Mouse (Mus musculus): ENCODE results near the gene Topaz1. TPM values are rescaled to one million over a fixed set of nuclear protein-coding genes. Genes with fewer than 3 reads are reported as not detected.

Topaz1 gene
- total RNA-seq (2022) = not detected

DNA sequence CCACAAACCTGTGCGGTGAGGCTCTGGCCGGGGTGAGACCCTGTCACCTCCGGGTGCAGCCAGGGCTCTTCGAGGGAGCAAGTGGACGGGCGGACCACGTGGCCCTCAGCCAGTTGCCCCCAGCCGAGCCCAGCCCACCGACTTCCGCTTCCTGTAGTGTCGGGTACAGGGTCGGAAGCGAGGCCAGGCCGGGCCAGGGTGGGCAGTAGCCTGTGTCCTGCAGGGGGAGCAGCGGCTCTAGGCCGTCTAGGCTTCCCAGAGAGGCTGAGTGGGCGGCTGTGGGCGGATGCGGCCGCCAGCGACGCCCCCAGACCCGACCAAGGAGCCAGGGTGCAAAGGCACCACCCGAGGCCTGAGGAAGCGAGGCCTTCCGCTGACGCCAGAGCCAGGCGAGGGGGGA lies at the start of gene Topaz1:
Gene Topaz1 (plus strand): TSS at position 287 of the 400 bp plus-strand sequence.
- no peak for DNase-seq (ENCODE audit: low spot score in 2 of 2)

DNA sequence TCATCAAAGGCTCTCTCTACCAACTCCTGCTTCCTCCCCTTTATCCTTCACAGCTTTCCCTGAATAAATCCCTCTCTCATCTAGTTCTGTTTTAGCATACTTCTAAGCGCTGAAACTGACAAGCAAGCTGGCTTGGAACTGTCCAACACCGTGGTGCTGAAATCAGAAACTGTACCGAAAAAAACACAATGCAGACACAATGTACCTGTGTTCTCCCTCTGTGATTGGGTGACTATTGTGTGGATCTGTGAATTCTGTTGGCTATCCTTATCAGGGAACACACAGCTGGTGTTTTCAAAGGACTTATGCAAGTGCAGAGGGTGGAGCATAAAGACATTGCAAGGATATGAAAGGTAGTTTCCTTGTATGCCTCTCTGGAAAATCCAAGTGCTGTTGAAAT lies 45.3 kb upstream of the Topaz1 start:
- no peak for DNase-seq (ENCODE audit: low spot score in 2 of 2)

DNA sequence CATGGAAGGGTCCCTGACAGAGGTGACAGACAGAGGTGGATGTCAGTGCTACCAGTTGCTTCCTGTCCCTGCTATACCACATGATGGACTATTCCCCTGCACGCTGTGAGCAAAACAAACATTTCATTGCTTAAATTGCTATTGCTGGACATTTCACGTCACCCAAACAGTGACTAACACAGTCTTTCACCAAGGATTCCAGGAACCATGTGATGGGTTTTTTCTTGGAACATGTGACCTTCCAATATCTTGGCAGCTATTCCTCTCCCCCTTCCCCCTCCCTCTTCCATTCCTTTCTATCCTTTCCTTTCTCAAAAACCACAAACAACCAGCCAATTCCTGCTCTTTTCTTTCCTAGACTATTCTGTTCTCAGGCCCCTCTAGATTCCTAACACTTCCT lies 33.3 kb upstream of the Topaz1 start:
- DNase-seq (ENCODE audit: low spot score in 2 of 2) = no peak

DNA sequence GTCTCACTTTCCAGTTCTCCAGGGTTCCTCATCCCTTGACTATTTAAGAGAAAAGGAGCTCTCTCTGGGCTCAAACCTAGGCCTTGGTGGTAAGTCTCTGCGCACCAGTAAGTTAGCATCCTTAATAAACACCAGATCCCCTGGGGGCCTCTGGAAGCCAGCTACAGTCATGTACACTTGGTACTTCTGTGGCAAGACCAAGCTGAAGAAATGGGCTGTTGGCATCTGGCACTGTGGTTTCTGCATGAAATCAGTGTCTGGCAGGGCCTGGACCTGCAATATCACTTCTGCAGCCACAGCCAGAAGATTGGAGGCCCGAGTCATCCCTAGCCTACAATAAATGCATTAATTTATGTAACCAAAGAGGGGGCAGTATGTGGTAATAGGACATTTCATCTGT lies 32.1 kb upstream of the Topaz1 start:
- no peak for DNase-seq (ENCODE audit: low spot score in 2 of 2)

DNA sequence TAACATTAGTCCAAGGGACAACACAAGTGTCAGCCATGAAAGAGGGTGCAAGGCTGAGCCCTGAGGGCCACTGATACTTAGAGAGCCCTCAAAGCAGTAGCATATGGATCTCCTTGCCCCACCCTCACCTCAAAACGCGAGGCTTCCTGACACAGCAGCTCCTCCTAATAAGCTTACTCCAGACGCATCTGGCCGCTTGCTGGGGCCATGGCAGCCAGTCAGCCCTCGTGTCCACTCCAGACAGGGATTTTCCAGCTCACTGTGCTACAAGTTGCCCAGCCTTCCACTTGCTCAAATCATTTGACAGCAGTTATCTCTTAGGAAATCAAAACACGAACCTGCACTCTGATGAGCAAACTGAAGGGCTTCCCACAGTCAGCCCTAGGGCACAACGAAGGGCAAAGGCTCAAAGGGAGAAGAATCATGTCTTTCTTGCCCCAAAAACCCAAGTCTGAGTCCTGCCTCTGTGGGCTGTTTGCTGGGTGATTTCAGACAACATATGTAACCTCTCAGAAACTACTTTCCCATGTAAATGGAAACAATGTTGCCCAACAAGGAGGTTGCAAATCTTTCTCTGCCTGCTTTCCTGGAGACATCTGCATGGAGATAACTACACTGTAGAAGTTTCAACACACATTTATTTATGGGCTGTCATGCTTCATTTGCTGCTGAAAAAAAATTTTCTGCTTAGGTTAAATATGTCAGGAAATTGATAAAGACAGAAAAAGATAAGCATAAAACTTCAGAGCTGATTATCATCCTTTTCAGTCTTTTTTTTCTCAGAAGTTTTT lies 30.8 kb upstream of the Topaz1 start:
- no peak for DNase-seq (ENCODE audit: low spot score in 2 of 2)

DNA sequence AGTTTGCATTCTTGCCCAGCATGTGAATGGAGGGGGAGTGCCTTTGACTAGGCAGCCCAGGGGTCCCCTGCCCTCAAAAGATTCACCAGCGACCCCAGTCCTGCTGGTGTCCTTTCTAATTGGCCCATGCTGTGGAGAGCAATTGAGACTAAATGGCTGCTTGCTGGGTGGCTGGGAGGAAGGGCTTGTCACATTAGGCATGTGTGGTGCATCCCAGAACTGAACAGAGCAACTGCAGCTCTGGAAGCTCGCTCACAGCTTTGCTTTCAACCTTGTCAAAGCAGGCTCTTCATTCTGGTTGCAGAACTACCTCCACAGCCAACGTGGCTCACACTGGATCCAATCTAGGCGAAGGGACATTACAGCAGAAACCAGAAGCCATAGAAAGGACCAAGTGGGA lies 24.9 kb upstream of the Topaz1 start:
- no peak for DNase-seq (ENCODE audit: low spot score in 2 of 2)

DNA sequence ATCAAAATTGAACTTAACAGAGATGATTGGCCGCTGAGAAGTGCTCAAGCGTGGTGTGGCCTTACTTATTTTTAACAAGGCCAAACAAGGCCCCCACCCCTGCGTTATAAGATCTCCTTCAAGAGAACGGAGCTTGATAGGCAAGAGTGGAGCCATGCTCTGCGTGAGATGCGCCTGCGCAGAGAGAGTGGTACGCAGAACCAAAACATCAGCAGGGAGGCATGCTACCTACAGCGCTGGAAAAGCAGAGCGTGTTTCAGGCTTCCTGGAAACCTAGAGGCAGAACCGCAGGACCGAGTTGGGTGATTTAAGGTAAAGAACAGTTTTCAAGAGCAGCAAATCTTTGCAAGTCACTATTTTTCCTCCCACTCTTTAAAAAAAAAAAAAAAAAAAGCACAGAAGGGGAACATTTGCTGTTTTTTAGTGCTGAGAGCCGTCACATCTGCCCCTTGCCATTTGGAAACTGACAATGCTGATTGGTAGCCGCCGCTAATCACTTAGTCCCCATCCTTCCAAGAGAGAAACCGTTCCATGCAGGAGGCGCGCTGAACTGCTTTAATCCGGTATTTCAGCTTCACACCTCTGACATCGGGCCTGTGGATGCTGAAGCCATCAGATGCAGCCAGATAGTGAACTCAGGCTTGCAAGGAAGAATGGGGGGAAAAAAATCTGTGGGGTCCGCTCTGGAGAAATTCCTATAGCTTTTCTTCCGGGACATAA lies 21.9 kb upstream of the Topaz1 start:
- no peak for DNase-seq (ENCODE audit: low spot score in 2 of 2)

DNA sequence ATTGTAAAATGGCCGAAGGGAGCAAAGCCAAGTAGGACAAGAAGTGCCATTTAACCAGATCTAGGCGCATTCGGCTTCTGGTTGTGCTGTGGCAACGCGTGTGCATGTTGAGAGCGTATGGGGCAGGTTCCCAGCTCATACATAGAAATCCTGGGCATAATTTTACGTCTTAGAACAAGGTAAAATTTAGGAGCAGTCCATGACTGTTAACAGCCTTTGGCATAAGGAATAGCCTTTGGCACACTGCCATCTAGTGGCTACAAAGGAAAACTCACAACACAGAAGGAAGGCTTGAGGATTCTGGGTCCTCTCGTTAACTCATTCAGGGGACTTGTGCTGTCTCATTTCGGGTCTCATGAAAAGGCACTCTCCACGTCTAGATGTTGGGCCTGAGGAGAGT lies 17.6 kb upstream of the Topaz1 start:
- peak in 1 of 2 experiments; percentile 15 for DNase-seq (ENCODE audit: low spot score in 2 of 2)

DNA sequence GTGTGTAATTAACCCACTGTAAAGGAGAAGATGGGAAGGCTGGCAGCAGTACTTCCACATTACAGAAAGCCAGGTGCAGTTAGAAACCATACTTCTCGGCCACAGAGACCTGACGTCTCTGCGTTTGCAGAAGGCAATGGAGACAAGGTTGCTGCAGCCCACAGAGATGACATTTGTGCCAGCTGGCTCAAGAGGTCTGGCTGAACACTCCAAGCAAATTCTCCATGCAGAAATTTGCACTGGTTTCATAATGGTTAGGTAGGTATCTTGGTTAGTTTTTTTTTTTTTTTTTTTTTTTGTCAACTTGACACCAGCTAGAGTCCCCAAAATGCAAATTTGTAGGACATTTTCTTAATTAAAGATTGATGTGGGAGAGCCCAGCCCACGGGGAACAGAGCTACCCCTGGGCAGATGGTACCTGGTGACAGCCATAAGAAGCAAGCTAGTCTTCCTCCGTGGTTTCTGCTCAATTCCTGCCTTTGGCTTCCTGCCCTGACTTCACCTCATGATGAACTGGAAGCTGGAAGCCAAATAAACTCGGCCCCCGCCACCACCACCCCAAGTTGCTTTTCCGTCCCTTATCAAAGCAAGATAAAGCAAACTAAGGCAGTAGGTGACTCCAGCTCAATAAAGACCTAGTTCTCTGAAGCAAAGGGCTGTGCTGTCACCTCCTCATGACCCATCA lies 14.9 kb upstream of the Topaz1 start:
- no peak for DNase-seq (ENCODE audit: low spot score in 2 of 2)

DNA sequence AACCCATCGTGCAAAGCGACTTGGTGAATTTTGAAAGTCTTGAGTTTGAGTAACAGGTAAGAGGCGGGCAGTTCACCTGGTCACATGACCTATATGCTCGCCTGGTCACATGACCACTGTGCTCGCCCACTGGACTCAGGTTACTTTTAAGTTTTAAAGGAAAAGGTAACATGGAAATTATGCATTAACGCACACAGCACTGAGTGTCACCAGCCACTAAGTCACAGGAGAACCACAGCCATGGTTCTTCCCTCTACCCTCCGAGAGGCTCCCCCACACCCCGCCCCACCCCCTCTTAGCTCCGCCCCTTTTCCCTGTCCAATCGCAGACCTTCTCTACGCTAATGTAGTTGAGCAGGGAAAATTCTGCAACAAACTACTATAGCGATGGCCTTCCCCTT lies 13.9 kb upstream of the Topaz1 start:
- no peak for DNase-seq (ENCODE audit: low spot score in 2 of 2)

DNA sequence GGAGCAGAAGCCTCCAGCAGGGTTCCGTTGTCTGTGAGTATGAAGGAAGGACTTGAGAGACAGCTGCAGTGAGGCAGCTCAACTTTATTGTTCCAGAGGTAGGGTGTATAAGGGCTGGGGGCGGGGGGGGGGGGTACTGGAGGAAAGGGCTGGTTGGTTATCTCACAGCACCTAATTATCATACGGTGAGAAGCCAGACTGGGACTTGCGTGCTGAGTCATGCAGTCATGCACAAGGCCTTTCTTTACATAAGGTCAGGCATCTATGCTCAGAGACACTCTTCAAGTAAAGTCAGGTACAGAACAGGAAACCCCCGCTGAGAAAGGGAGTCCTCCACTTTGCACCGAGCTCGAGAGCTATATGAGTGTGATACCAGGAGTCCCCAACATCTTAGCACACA lies 12.2 kb upstream of the Topaz1 start:
- DNase-seq (ENCODE audit: low spot score in 2 of 2) = no peak

DNA sequence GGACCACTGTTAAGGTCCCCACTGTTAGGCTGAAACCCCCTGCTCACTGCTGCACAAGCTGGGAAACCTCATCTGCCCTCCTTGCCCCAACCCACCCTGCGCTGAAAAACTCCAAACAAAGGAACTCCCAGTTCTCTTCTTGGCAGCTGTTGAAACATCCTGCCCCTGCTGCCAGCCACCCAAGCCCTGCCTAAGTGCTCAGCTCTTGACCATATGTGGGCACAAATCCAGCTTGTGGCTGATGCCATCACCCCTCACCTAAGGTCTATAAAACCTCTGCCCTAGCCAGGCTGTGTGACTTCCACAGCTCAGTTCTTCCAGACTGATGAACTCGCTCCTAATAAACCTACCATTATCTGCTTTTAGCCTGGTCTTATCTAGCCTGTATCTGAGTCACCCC lies 11.1 kb upstream of the Topaz1 start:
- no peak for DNase-seq (ENCODE audit: low spot score in 2 of 2)

DNA sequence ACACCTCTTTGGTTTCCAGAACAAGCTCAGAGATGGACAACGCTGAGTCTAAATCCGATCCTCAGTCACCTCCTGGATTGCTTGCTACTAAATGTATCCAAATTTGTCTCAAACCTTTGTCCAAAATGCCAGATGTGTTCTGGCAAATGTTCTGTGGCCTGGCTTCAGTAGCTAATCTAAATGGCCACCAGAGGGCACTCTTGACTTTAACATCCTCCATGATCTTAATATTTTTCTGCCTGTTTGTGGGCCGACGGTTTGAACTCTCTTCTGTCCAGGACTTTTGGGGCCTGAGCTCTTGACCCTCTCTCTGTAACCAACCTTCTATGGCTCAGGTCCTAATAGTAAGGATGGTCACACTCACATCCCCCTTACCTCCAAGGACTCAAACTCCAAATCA lies 10.4 kb upstream of the Topaz1 start:
- no peak for DNase-seq (ENCODE audit: low spot score in 2 of 2)

DNA sequence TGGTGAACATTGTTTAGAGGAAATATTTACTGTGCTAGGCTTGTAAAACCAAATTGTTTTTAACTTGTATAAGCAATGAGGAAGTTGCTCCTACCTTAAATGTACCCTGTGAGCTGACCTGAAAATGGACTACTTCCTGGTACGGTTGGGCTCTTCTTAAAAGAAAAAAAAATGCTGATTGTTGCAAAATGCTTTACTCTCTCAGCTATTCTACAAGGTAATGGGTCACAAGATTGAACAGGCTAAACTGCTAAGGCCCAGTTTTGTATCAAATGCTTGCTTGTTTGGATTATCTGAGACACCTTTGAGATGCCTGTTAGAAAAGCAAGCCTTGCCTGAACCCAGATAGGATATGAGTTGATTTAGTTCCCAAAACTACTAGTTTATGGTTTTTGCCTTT lies 1.3 kb upstream of the Topaz1 start:
- DNase-seq (ENCODE audit: low spot score in 2 of 2) = no peak

DNA sequence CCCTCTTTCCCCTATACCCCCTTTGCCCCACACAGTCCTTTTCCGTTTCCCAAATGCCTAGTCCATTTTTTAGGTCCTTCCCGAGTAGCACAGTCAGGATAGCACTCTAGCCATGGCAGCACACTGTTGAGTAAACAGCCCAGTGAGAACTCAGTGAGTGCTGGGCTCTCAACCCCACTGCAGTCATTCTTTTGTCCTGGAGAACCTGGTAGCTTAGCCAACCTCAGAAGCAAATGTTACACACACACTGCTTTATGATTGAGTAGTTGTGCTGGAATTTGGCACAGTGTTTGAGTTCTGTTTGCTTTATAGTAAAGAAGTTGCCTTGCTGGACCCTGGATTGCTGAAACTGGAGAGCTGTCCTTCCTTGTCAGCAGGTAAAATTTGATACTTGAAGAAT lies 10.5 kb downstream of the Topaz1 start:
- DNase-seq (ENCODE audit: low spot score in 2 of 2) = no peak

DNA sequence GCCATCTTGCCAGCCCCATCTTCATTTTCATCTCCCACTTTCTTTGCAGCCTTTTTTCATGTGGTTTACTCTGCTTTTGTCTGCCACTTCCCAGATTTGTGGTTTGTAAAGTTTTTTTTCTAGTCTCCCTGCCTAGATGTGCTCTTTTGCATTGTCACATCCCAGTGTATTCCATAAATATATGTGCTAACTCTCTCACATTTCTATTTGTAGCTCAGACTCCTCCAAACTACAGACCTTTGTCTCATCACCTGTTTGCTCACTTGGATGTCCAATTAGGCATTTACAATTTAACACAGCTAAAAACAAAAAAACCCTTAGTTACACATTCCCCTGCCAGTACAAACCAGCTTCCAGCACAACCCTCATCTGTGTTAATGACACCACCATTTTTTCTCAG lies 13.0 kb downstream of the Topaz1 start:
- DNase-seq (ENCODE audit: low spot score in 2 of 2) = no peak

DNA sequence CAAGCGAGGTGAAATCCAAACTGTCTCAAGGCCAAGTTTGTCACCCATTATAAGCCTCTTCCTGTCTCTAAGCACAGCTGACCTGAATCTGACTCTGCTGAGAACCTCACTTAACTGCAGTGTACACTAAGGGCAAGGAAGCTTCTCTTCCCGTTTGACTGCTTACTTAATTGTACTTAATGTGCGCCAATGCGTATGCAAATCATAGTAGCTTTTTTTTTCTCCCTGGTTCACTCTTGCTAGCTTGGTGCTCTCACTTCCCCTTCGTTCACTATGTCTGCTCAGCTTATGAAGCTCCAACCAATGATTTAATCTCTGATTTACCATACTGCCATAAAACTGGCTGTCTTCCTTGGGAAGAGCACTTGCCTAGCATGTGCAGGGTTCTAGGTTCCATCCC lies 38.1 kb downstream of the Topaz1 start:
- DNase-seq (ENCODE audit: low spot score in 2 of 2) = no peak

DNA sequence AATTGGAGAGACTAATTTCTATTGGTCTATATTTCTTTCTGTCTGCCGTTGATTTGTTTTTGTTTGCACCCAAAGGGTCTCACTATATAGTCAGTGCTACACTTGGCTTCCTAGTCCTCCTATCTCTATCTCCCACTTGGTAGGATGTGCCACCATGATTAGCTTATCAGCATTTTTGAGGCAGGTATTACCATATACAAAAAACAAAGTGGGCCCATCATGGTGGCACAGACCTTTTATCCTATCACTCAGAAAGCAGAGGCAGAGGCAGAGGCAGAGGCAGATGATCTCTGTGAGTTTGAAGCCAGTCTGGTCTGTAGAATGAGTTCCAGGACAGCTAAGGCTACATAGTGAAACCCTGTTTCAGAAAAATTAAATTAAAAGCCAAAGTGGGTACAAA lies 39.4 kb downstream of the Topaz1 start:
- DNase-seq (ENCODE audit: low spot score in 2 of 2) = no peak

DNA sequence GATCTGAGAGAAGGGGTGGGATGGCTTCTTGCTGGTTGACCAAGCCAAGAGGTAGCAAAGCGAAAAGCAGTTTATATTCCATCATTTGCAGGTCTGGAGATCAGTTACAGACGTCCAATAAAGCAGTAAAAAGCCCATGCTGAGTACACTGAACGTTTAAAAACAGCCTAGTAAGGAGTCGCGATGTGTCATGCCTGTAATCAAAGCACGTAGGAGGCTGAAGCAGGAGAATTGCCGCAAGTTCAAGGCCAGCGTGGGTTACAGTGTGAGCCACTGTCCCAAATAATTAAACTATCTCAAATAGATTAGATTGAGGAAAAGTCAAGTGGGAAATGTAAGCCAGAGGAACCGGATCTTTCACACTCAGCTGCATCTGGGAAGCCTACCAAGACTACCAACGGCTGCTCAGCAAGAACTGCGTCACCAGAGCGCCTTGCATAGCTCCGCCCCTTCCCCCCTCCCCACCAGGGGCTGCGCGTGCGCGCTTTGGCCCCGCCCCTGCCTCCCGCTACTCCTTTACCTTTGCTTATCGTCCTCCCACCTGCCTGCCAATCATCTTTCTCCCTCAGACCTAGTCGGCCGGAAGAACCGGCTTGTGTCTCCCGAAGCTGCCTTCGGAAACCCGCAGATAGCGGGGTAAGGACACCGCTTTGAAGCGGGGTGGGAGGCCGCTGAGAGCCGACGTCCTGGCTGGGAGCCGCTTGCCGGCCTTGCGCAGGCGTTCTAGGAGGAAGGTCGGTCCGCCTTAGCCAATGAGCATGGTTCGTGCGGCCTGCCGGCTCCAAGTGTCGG lies 58.1 kb downstream of the Topaz1 start, which contains the start of gene Tcaim:
Gene Tcaim (plus strand): TSS at position 487 of the 792 bp plus-strand sequence.
- peak; percentile 86 to 91 for DNase-seq (ENCODE audit: low spot score in 2 of 2)

DNA sequence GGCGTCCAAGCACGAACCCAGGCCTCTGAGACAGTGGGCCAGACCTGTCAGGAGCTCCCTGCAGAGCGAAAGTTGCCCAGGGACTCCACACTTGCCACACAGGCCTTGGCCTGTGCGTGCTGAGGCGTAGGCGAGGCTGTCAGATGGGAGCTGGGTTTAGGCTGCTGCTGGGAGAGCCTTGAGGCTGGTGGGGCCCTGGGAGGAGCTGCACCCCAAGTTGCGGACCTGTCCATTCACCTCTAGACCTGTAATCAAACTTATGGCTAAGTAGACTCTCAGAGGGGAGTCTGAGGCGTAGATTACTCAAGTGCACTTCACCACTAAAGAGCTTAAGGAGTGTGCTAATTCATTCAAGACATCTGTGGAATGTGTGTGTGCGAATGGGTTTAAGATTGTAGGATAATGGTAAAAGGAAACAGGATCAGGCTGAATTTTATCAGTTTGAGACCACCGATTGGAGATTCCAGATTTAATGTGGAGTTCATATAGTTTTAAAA lies 58.7 kb downstream of the Topaz1 start:
- DNase-seq (ENCODE audit: low spot score in 2 of 2) = no peak

DNA sequence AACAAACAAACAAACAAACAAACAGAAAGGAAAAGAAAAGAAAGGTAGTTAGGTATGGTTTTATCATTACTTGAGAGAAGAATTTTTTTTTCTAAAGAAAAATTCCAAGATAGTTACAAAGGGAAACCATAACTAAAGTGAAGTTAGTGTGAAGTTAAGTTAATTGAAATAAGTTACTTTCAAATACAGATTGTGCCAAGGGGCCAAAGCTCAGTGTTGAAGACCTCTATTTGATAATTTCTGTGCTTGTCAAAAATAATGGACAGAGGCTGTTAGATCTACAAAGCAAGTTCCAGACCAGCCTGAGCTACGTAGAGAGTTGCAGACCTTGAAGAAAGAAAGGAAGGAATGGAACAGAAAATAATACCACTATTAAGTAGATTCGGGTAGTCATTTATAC lies 60.0 kb downstream of the Topaz1 start:
- DNase-seq (ENCODE audit: low spot score in 2 of 2) = no peak
